Mouse (Mus musculus): ENCODE results near the gene 1700069L16Rik.

GRCm38 (mm10) chr5:113751521-113752157 is 27.1 kb upstream of the 1700069L16Rik start:
- TF ChIP-seq CTCF (IDR thresholded peaks at IDR 0.05; ENCODE audit: borderline replicate concordance, control insufficient read depth, extremely low read depth, insufficient read depth, low read length, poor library complexity) (no peak), POLR2A (IDR thresholded peaks at IDR 0.05; ENCODE audit: control insufficient read depth, extremely low read depth, insufficient read depth, low read length, poor library complexity) (no peak)

Measured in thymus, adult 2 months (tissue).